Mouse (Mus musculus) G1E (cell line): ENCODE measurements around the gene Ccnl2.

ENCODE experiments used
- CTCF ChIP-seq: IDR thresholded peaks from 2 replicates; pipeline ENCODE4 v1.5.1; 2012; ENCODE audit warnings: low read depth, low read length, inconsistent platforms, mixed read lengths
- GATA1 ChIP-seq: IDR thresholded peaks from 2 replicates; pipeline ENCODE4 v1.6.1; 2012; ENCODE audit warnings: borderline replicate concordance, low read length, inconsistent platforms, mixed read lengths
- GATA2 ChIP-seq: IDR thresholded peaks from 2 replicates; pipeline ENCODE4 v1.6.1; 2012; ENCODE audit warnings: low read depth, low read length, inconsistent platforms, borderline replicate concordance
- POLR2AphosphoS5 ChIP-seq: IDR thresholded peaks from 2 replicates; pipeline ENCODE4 v1.6.1; 2012; ENCODE audit warnings: low read depth, low read length, inconsistent platforms; ENCODE audit not compliant: insufficient replicate concordance
- TAL1 ChIP-seq: conservative IDR thresholded peaks from 2 replicates; pipeline ENCODE4 v1.6.1; 2012; ENCODE audit warnings: low read depth, low read length, inconsistent platforms, mixed read lengths

DNA sequence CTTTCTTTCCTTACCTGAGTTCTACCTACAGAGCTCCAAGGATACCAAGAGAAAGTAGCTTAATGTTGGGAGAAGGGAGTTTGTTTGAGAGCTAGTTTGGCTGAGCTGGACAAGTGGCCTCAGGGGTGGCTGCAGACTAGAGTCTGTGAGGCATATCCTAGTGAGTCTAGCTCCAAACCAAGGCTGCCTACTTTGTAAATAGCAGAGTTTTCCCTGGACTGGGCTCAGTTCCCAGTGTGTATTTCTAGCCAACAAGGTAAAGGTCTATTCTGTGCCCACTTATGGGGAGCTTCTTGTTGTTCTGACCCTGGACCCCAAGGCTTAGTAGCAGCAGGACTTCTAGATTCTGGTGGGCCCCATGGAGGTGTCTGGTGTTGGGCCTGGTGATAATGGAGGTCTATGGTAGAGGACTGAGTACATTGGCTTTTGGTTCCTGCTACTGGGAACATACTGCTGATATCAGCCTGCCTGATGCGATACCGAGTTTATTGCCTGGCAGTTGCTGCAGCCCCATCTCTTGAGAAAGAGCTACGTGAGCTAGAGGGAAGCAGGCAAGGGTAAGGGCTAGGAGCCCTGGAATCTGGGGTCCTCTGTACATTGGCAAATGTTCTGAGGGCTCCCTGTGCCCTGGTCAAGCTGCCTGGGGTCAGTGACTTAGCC lies 37.6 kb downstream of the Ccnl2 start:
- TF ChIP-seq CTCF (no peak), GATA2 (no peak), GATA1 (no peak), TAL1 (no peak), POLR2AphosphoS5 (no peak)
